Mouse (Mus musculus) ovary, postnatal 10 days (tissue): ENCODE results near the gene Apol7e.
"Not testable (repeated sequence)": the region's sequence is repeated elsewhere in the genome, so short reads cannot be mapped to it uniquely, and the experiment has no call there.

Source experiments
- DNase-seq: peaks from one replicate; pipeline ENCODE4 v3.0.0; 2022; ENCODE audit warnings: low spot score

Apol7e gene

DNA sequence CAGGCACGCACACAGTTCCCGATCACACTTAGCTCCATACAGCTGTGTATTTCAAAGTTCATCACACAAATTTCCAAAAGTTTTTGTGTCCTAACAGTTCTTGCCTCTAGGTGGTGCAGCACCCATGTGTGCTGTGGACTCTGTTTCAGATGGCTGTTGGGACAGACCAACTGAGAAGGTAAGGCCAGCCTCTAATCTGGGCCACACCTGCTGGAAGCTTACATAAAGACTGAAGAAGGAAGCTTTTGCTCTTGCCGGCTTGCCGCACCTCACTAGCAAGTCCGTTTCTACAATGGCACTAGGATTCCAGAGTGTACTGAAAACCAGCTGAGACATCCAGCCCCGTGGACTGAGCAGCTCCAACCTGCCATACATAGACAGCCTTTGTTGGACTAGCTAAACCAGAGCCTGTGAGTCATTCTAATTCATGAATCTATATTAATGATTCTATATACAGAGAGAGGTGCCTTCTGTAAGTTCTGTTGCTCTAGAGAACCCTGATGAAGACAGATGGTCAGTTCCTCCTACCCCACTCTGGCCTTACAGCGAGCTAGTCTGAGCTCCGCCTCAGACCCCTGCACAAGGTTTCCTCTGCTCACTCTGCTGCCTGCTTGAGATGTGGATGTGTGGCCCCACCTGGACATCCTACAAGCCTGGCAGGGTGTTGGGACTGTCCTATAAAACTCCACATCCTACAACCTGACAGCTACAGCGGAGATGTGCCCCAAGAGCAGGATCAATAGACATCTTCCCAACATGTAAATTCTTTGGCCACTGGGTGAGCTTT is 42.0 kb downstream of the Apol7e start:
- DNase-seq, result no peak

- not testable (repeated sequence) for DNase-seq
These were observed 42.9 kb downstream of the Apol7e start for GRCm38 (mm10) chr15:77741556-77741955.

- DNase-seq, result no peak
These were observed 46.0 kb downstream of the Apol7e start for GRCm38 (mm10) chr15:77744632-77745031.

DNA sequence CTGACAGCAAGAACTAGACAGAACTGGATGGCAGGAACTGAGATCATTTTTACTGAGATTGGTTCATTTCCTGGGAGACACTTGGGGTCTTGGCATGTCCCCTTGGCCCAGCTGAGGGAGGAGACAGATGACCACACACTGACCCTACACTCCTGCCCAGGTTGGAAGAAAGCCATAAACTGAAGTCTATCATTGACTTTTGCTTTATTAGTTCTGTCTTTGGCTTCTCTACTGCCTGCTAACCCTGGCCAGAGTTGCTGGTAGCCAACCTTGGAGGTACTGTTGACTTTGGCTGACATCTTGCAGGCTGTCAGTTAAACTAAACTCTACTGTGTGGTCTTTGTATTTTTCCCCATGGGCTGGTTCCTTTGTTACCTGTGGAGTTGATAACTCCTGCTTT is 46.4 kb downstream of the Apol7e start:
- DNase-seq, result no peak

- DNase-seq, result no peak
These were observed 47.7 kb downstream of the Apol7e start for GRCm38 (mm10) chr15:77746326-77746725.

DNA sequence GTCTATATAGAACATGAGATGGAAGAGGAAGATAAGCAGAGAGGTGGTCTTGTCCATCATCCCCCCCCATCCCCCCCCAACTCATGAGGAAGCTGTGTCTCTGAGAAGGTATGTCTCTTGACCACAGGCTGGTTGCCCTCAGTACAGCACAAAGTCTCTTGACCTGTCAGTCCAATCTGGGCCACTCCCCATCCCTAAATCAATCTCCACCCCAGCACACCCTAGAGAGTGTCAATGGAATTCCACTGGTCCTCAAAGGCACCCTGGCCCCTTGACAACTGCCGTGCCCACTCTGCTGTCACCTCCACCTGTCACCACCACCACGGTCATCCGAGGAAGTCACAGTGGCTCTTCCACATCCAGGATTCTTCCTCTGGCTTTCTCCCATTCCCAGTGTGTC is 49.8 kb downstream of the Apol7e start:
- no peak for DNase-seq

GRCm38 (mm10) chr15:77749717-77750116 is 51.1 kb downstream of the Apol7e start:
- DNase-seq, result no peak

DNA sequence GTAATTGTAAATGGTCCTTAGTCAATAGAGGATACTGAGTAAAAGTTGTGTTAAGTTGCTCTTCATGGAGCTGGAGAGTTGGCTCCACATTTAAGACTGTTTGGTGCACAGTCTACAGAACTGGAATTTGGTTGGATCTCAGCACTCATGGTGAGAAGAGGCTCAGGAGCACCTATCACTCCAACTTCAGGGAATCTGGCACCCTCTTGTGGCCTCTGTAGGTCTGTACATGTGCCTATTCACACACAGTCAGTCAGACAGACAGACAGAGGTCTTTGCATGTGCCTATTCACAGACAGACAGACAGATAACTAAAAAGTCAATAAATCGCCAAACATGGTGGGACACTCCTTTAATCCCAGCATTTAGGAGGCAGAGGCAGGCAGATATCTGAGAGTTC is 51.8 kb downstream of the Apol7e start:
- no peak for DNase-seq

DNA sequence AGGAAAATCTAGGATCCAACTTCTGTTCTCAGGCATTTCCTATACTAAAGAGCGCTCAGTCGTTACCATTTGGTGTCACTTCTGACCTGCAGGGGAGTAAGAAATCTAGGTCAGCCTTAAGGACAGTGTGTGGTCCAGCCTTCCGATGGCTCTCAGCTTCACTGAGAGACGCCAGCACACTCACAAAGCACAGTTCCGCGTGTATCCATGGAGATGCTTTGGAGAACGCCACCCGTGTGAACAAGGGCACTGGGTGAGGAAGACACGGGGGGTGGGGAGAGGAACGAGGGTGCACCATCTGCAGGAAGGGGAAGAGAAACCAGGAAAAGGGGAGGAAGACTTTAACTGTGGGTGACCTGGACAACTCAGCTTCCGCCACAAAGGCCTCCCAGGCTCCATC is 53.8 kb downstream of the Apol7e start:
- DNase-seq, result no peak

DNA sequence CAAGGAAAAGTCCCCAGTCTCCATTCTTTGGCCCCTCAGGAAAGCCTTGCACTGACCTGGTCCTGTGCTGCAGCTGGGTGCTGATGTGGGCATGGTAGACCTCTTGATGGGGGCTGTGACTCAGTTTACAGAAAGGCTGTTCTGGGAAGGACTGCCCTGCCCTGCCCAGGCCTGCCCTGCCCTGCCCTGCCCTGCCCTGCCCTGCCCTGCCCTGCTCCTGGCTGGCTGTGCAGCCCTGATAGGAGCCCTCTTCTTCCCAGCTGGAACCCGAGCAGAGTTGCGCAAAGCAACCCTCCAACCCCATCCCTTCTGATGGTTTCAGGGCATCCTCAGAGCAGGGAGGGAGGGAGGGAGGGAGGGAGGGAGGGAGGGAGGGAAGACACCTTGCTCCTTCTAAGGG is 56.5 kb downstream of the Apol7e start:
- DNase-seq, result no peak

- no peak for DNase-seq
These were observed 57.4 kb downstream of the Apol7e start for GRCm38 (mm10) chr15:77756081-77756480.

GRCm38 (mm10) chr15:77756848-77757247 is 58.2 kb downstream of the Apol7e start, which contains the start of gene Apol8:
Gene Apol8 (minus strand): TSS chr15:77757003.
- no peak for DNase-seq

DNA sequence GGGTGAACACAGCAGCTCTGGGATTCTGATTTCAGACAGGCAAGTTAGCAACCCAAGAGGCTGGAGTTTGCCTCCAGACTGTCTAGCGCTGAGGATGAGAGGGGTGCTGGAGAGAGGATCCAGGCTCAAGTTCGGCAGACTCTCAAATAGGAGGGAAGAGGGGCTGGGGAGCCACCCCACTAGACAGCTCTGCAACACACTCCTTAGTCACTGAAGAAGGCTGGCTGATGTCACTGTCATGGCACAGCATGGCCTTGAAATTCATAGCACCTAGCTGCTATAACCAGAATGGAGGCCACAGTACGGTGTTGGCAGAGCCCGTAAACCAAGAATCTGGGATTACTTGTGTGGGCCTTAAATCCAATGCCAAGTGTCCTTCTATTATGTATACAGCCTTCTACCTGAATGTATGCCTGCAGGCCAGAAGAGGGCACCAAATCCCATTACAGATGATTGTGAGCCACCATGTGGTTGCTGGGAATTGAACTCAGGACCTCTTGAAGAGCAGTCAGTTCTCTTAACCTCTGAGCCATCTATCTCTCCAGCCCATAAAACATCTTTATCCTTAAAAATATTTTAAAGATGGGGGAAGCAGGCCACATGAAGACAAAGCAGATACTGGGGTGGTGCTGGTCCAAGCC is 59.0 kb downstream of the Apol7e start:
- DNase-seq, result no peak

DNA sequence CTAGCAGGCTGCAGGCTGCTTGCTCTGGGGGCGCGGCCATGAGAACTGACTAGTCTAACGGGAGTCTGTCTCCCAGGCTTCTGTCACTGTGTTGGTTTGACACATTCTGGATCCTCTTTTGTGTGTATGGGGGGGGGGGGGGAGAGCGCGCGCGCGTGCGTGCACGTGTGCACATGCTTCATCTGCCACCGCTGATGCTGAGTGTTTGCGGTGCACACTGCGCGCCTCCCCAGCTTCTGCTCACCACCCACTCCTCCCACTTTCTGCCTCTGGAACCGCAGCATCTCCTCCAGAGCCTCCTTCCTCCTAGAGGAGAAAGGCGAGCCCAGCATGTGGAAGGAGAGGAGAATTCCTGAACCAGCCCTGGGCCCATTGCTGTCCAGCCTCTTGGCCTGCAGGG is 61.4 kb downstream of the Apol7e start:
- no peak for DNase-seq

DNA sequence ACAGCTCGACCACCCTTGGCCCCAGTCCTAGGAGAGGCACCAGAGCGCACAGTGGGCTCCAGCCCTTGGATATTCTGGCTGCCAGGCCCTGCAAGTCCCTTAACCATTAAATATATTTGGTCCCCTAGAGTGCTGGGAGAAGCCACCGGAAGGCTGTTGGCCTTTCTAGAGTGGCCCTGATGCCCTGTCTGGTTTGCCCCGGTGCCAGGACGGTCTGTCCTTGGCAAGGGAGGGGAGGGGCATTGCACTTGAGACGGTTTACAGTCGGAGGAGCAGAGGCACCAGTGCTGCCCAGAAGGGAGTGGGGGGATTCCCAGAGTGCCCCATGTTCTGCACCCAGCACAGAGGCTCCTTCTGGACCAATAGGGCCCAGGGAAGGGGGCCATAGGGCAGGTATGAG is 62.4 kb downstream of the Apol7e start:
- no peak for DNase-seq

GRCm38 (mm10) chr15:77761561-77762380 is 63.1 kb downstream of the Apol7e start:
- DNase-seq, result no peak

- DNase-seq, result no peak
These were observed 64.4 kb downstream of the Apol7e start for GRCm38 (mm10) chr15:77763050-77763449.

DNA sequence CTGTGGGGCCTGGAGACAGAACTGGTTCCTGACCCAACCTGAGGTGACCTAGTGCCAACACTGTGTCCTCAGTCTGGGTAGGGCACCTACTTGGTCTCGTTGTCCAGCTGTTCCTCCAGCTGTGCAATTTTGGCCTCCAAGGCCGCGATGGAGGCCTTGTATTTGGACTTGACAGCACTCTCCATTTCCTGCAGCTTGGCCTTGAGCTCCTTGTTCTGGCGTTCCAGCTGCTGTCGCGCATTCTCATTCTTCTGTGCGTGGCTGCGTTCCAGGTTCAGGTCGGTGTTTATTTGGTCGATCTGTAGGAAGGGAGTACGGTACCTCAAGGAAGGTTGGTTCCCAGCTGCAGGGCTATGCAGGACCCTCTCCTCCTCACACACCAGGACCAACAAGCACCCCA is 65.0 kb downstream of the Apol7e start:
- no peak for DNase-seq

GRCm38 (mm10) chr15:77764391-77765006 is 65.8 kb downstream of the Apol7e start:
- DNase-seq, result no peak

DNA sequence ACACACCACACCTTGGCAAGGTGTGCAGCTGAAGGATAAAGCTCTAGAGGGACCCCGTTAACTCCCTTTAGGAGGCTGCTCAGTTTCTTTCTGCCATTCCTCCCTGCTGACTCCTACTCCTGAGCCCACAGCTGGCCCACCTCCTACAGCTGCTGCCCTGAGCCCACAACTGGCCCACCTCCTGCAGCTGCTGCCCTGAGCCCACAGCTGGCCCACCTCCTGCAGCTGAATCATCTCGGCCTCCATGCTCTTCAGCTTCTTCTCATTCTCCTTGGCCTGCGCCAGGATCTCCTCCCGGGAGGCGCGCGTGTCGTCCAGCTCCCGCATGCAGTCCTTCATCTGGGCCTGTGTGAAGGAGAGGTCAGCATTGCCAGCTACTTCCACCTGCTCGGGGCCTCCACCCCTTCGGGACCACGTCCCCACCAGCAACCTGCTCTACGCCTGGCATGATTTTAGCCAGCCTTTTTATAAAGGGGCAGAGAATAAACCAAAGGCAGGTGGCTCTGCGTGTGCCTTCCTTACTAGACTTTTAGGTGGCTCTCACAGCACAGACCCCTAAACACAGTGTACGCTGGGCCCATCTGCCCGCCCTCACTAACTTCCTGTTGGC is 66.9 kb downstream of the Apol7e start:
- DNase-seq, result no peak

DNA sequence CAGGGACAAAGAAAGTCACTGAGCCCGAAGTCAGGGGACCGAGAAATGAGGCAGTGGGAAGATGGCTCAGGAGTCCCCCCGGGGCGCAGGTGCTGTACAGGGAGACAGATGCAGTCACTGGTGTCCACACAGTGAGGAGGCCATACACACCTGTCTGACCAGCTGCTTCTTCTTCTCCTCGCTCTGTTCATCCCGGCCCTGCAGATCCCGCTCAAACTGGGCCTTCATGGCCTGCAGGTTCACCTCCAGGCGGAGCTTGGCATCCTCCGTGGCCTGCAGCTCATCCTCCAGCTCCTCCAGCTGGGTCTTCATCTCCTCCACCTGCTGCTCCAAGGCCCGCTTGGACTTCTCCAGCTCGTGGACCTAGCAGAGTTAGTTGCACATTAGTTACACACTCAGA is 68.3 kb downstream of the Apol7e start:
- DNase-seq, result no peak
